8 mouse cellular contexts compared by ENCODE assay signal in the genomic region with DNA sequence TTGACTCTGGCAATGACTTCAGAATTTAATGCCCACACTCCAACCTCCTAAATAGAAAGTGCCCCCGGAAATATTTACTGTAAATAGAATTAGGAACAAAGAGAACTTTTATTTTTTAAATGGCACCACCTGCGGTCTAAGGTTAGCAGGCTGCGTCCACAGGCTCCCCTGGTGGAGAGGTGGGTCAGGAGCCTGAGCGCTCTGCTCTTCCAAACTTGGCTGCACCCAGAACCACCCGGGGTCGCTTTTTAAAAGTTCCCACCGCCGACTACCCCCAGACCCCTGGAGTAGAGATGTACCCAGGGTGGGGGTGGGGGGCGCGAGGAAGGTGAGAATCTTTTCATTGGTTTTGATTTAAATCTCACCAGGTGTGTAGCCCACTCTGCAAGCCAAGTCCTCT. TPM values are rescaled to one million over a fixed set of nuclear protein-coding genes. Genes with fewer than 3 reads are reported as not detected.
A peak's percentile ranks its signal among the peaks of the same experiment; 100 is the strongest.
DNase-seq lines count a peak whose midpoint lies in the region; ATAC-seq and TF ChIP-seq lines count a peak whose summit lies in the region.

No protein-coding gene starts in this region.

- peak overlapping the region; percentile 81 for H3K4me3 ChIP-seq in heart, embryonic 10.5 days
- 0 out of 2 replicates have a peak overlapping the region, but pooled peaks have one; percentile 49 for H3K4me3 ChIP-seq in forebrain, postnatal 0 days (ENCODE audit: low read depth, low read length)
- peak overlapping the region; percentile 60 for H3K4me3 ChIP-seq in liver, postnatal 0 days (ENCODE audit: low read depth, low read length)

- peaks cover 64% of the 10 kb centered on the region for H3K4me1 ChIP-seq in heart, embryonic 10.5 days
- H3K4me1 ChIP-seq in forebrain, postnatal 0 days (ENCODE audit: insufficient read depth): no peaks in the 10 kb centered on the region
- H3K4me1 ChIP-seq in liver, postnatal 0 days (ENCODE audit: insufficient read depth): peaks cover 6% of the 10 kb centered on the region

- H3K27ac ChIP-seq in heart, embryonic 10.5 days: peak overlapping the region; percentile 93
- no peak overlapping the region for H3K27ac ChIP-seq in forebrain, postnatal 0 days (ENCODE audit: low read depth, low read length)
- peak overlapping the region; percentile 66; the same call in 1 of the 2 replicates for H3K27ac ChIP-seq in liver, postnatal 0 days (ENCODE audit: low read depth)

- WGBS in heart, embryonic 10.5 days: 1% methylated on average over 10 of the region's 10 CpGs
- WGBS in forebrain, postnatal 0 days: 5% methylated on average over 10 of the region's 10 CpGs
- WGBS in liver, postnatal 0 days (ENCODE audit: insufficient replicate concordance): 1% methylated on average over 10 of the region's 10 CpGs

- peaks cover 13% of the 10 kb centered on the region for H3K36me3 ChIP-seq in heart, embryonic 10.5 days
- no peaks in the 10 kb centered on the region for H3K36me3 ChIP-seq in forebrain, postnatal 0 days (ENCODE audit: insufficient read depth)
- no peaks in the 10 kb centered on the region for H3K36me3 ChIP-seq in liver, postnatal 0 days (replicated peaks; ENCODE audit: insufficient read depth, low read length)

- H3K9ac ChIP-seq in forebrain, postnatal 0 days: no peak overlapping the region
- H3K9ac ChIP-seq in liver, postnatal 0 days (replicated peaks): peak overlapping the region; percentile 26; the same call in 1 of the 2 replicates

- no peak for TF ChIP-seq EP300 in liver, postnatal 0 days (IDR thresholded peaks at IDR 0.05; ENCODE audit: low read depth)

- H3K9me3 ChIP-seq in heart, embryonic 10.5 days: no peaks in the 10 kb centered on the region
- H3K9me3 ChIP-seq in forebrain, postnatal 0 days (ENCODE audit: low read length): no peaks in the 10 kb centered on the region
- no peaks in the 10 kb centered on the region for H3K9me3 ChIP-seq in liver, postnatal 0 days (ENCODE audit: low read length)

- TF ChIP-seq CTCF in forebrain, postnatal 0 days (IDR thresholded peaks at IDR 0.05; ENCODE audit: low read depth): peak; percentile 13; the same call in 1 of the 2 replicates
- 0 out of 2 replicates have a peak, but pooled peaks have one; percentile 20 for TF ChIP-seq CTCF in liver, postnatal 0 days (IDR thresholded peaks at IDR 0.05; ENCODE audit: low read depth)

- H3K27me3 ChIP-seq in heart, embryonic 10.5 days (ENCODE audit: insufficient read depth, poor library complexity, severe bottlenecking): no peaks in the 10 kb centered on the region
- H3K27me3 ChIP-seq in forebrain, postnatal 0 days (ENCODE audit: insufficient read depth, low read length): peaks cover 19% of the 10 kb centered on the region
- H3K27me3 ChIP-seq in liver, postnatal 0 days (ENCODE audit: insufficient read depth, low read length): peaks cover 16% of the 10 kb centered on the region

- no peak for ATAC-seq in forebrain, postnatal 0 days
- no peak for ATAC-seq in liver, postnatal 0 days

- peak overlapping the region; percentile 92; the same call in 1 of the 2 replicates for H3K4me2 ChIP-seq in forebrain, postnatal 0 days (ENCODE audit: low read depth)
- peak overlapping the region; percentile 77 for H3K4me2 ChIP-seq in liver, postnatal 0 days (ENCODE audit: low read depth, low read length)

- no peak for DNase-seq in heart, embryonic 10.5 days (ENCODE audit: low spot score)
- no peak for DNase-seq in heart, adult 11 months
- peak; percentile 42 for DNase-seq in ES-CJ7 (ENCODE audit: low read depth, low spot score)
- DNase-seq in forebrain, postnatal 0 days: no peak
- no peak for DNase-seq in liver, postnatal 0 days
- DNase-seq in thymus, postnatal 10 days (ENCODE audit: low spot score in 2 of 2): no peak
- no peak for DNase-seq in left cerebral cortex, adult 18-20 months (ENCODE audit: low spot score in 2 of 2)
- no peak for DNase-seq in cerebellum, postnatal 36 days

RNA-seq across cellular contexts. Expression of a gene that starts 0.9 kb away (rescaled TPM):
- polyA plus RNA-seq in heart, embryonic 10.5 days (2016; fragmentation: Nextera tagmentation; extraction: Ambion mirVana): 43.1 and 60.1 TPM in 2 replicates
- total RNA-seq in forebrain, postnatal 0 days (2014; rRNA removed): 5.8 and 8.5 TPM in 2 replicates
- 3.4 and 5.0 TPM in 2 replicates for polyA plus RNA-seq in forebrain, postnatal 0 days (2015; fragmentation: Nextera tagmentation; extraction: Ambion mirVana)
- polyA plus RNA-seq in liver, postnatal 0 days (2015; fragmentation: Nextera tagmentation; extraction: Ambion mirVana): 1.7 and 2.2 TPM in 2 replicates
- total RNA-seq in left cerebral cortex, adult 18-20 months (2021): 1 to 10 TPM; 7.4 to 9.6 TPM
